Mouse (Mus musculus) testis, adult 2 months (tissue): ENCODE results near the gene Golph3l.

ENCODE experiments used
- CTCF ChIP-seq: fragments of 200-500 bp; IDR thresholded peaks from 2 replicates; pipeline ENCODE4 v1.5.1; 2012; ENCODE audit warnings: low read depth, mild to moderate bottlenecking, inconsistent platforms, low read length, moderate library complexity; ENCODE audit not compliant: control insufficient read depth, insufficient read depth, insufficient replicate concordance
- POLR2A ChIP-seq: fragments of 200-500 bp; IDR thresholded peaks from 2 replicates; pipeline ENCODE4 v1.6.1; 2012; ENCODE audit warnings: low read depth, mild to moderate bottlenecking, inconsistent platforms, low read length, moderate library complexity; ENCODE audit not compliant: control insufficient read depth

GRCm38 (mm10) chr3:95668026-95668425, 79.3 kb downstream of the Golph3l start:
- TF ChIP-seq POLR2A (no peak), CTCF (no peak)
